Mouse (Mus musculus): ENCODE data around the gene Crtc3. TPM values are rescaled to one million over a fixed set of nuclear protein-coding genes. Genes with fewer than 3 reads are reported as not detected.

Crtc3 gene
- total and polyA plus RNA-seq, 2 experiments from 2014 or later, result 16.2 to 17.2 TPM

GRCm38 (mm10) chr7:80548513-80549260 is 140.0 kb downstream of the Crtc3 start:
- Histone ChIP-seq H3K27ac (no peak overlapping the region), H3K4me1 (ENCODE audit: insufficient read depth, low read length) (no peaks in the 10 kb centered on the region), H3K27me3 (ENCODE audit: insufficient read depth, low read length) (no peaks in the 10 kb centered on the region), H3K4me3 (ENCODE audit: low read length) (no peak overlapping the region), H3K9me3 (ENCODE audit: low read length) (no peaks in the 10 kb centered on the region), H3K36me3 (ENCODE audit: insufficient read depth, low read length) (no peaks in the 10 kb centered on the region), H3K4me2 (ENCODE audit: low read depth, low read length) (no peak overlapping the region), H3K9ac (replicated peaks; ENCODE audit: low read length) (no peak overlapping the region)
- ATAC-seq, result no peak
- no peak for DNase-seq (ENCODE audit: low spot score)
- WGBS, result 88% methylated on average over 7 of the region's 7 CpGs
- no peak for TF ChIP-seq CTCF (IDR thresholded peaks at IDR 0.05; ENCODE audit: low read depth)

GRCm38 (mm10) chr7:80542139-80542831 is 146.4 kb downstream of the Crtc3 start:
- H3K9ac ChIP-seq (replicated peaks; ENCODE audit: low read length), result no peak overlapping the region
- H3K4me2 ChIP-seq (ENCODE audit: low read depth, low read length), result no peak overlapping the region
- TF ChIP-seq CTCF (IDR thresholded peaks at IDR 0.05; ENCODE audit: low read depth), result no peak
- no peaks in the 10 kb centered on the region for H3K27me3 ChIP-seq (ENCODE audit: insufficient read depth, low read length)
- ATAC-seq, result no peak
- no peak overlapping the region for H3K4me3 ChIP-seq (ENCODE audit: low read length)
- no peak for DNase-seq (ENCODE audit: low spot score)
- no peaks in the 10 kb centered on the region for H3K4me1 ChIP-seq (ENCODE audit: insufficient read depth, low read length)
- no peak overlapping the region for H3K27ac ChIP-seq
- no peaks in the 10 kb centered on the region for H3K9me3 ChIP-seq (ENCODE audit: low read length)
- no peaks in the 10 kb centered on the region for H3K36me3 ChIP-seq (ENCODE audit: insufficient read depth, low read length)
- WGBS, result 90% methylated on average over 7 of the region's 7 CpGs

- Histone ChIP-seq H3K27me3 (ENCODE audit: insufficient read depth, low read length) (no peaks in the 10 kb centered on the region), H3K4me1 (ENCODE audit: insufficient read depth, low read length) (no peaks in the 10 kb centered on the region), H3K9ac (replicated peaks; ENCODE audit: low read length) (no peak overlapping the region), H3K36me3 (ENCODE audit: insufficient read depth, low read length) (no peaks in the 10 kb centered on the region), H3K9me3 (ENCODE audit: low read length) (no peaks in the 10 kb centered on the region), H3K4me2 (ENCODE audit: low read depth, low read length) (no peak overlapping the region), H3K4me3 (ENCODE audit: low read length) (no peak overlapping the region), H3K27ac (no peak overlapping the region)
- DNase-seq (ENCODE audit: low spot score), result no peak
- TF ChIP-seq CTCF (IDR thresholded peaks at IDR 0.05; ENCODE audit: low read depth), result no peak
- 68% methylated on average over 5 of the region's 5 CpGs for WGBS
- ATAC-seq, result no peak
These were observed 149.1 kb downstream of the Crtc3 start for GRCm38 (mm10) chr7:80539581-80539980.

Other genes starting within 250 kb of the Crtc3 start
- gene Blm, start 153.8 kb downstream of the Crtc3 start, total RNA-seq (2014; rRNA removed), result 4.3 and 7.5 TPM in 2 replicates
- 7.1 and 7.2 TPM in 2 replicates for gene Blm, start 153.8 kb downstream of the Crtc3 start, polyA plus RNA-seq (2015; fragmentation: Nextera tagmentation; extraction: Ambion mirVana)
- gene Iqgap1, start 137.1 kb upstream of the Crtc3 start, total RNA-seq (2014; rRNA removed), result 23.5 and 29.4 TPM in 2 replicates
- 15.7 and 16.6 TPM in 2 replicates for gene Iqgap1, start 137.1 kb upstream of the Crtc3 start, polyA plus RNA-seq (2015; fragmentation: Nextera tagmentation; extraction: Ambion mirVana)
- 19.9 and 22.2 TPM in 2 replicates for gene Zscan2, start 172.0 kb upstream of the Crtc3 start, total RNA-seq (2014; rRNA removed)
- gene Zscan2, start 172.0 kb upstream of the Crtc3 start, polyA plus RNA-seq (2015; fragmentation: Nextera tagmentation; extraction: Ambion mirVana), result 2.2 and 2.5 TPM in 2 replicates
- gene Wdr73, start 212.4 kb upstream of the Crtc3 start, total RNA-seq (2014; rRNA removed), result 20.3 and 23.9 TPM in 2 replicates
- gene Wdr73, start 212.4 kb upstream of the Crtc3 start, polyA plus RNA-seq (2015; fragmentation: Nextera tagmentation; extraction: Ambion mirVana), result 29.2 and 35.7 TPM in 2 replicates
- gene Nmb, start 216.2 kb upstream of the Crtc3 start, total RNA-seq (2014; rRNA removed), result 6.5 and 13.4 TPM in 2 replicates
- gene Nmb, start 216.2 kb upstream of the Crtc3 start, polyA plus RNA-seq (2015; fragmentation: Nextera tagmentation; extraction: Ambion mirVana), result 10.6 and 12.9 TPM in 2 replicates